Mouse (Mus musculus): ENCODE measurements at regions not wholly inside any gene's neighbourhood (a gene's known extent, or its start where the extent isn't known, plus 50 kb on each side); places are given as distances from the start of the nearest gene placed in this dataset.

DNA sequence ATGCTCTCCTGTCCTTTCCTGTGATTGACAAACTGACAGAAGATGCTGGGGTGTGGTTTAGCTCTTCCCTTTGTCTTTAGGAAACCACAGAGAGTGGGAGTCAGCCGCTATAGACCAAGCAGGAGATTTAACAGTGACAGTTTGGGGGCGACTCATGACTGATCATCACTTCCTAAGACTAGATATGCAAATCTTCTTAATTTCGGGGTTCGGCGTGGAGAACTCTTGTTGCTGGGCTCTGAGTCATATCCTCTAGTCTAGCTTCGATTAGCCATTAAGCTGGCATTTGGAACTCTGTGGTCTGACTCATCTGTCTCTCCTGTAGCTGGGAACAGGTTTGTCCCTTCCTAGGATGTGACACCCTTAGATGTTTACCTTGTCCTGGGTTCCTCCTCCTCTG, 84.6 kb upstream of the Cadm1 start:
- WGBS, result 79% methylated on average over 6 of the region's 6 CpGs

GRCm38 (mm10) chr9:47452752-47453151, 77.2 kb upstream of the Cadm1 start:
- Histone ChIP-seq H3K4me3 (no peak overlapping the region), H3K27me3 (ENCODE audit: low read depth, poor library complexity, severe bottlenecking) (no peaks in the 10 kb centered on the region), H3K27ac (no peak overlapping the region), H3K36me3 (no peaks in the 10 kb centered on the region), H3K9me3 (replicated peaks) (no peaks in the 10 kb centered on the region), H3K4me1 (no peaks in the 10 kb centered on the region)
- no peak for DNase-seq (ENCODE audit: low spot score)
- 88% methylated on average over 4 of the region's 4 CpGs for whole genome bisulfite sequencing

More for the DNA sequence above, 84.6 kb upstream of the Cadm1 start:
- no peak for DNase-seq (ENCODE audit: low spot score)
- Histone ChIP-seq H3K36me3 (no peaks in the 10 kb centered on the region), H3K9me3 (replicated peaks) (no peaks in the 10 kb centered on the region), H3K4me3 (no peak overlapping the region), H3K27ac (no peak overlapping the region), H3K27me3 (ENCODE audit: low read depth, poor library complexity, severe bottlenecking) (0 out of 2 replicates have a peak, but pooled peaks cover 4% of the 10 kb centered on the region), H3K4me1 (peaks cover 3% of the 10 kb centered on the region)

GRCm38 (mm10) chr9:47458721-47459418, 71.1 kb upstream of the Cadm1 start:
- DNase-seq (ENCODE audit: low spot score), result no peak
- 52% methylated on average over 15 of the region's 15 CpGs for WGBS
- Histone ChIP-seq H3K4me1 (peaks cover 11% of the 10 kb centered on the region), H3K27ac (no peak overlapping the region), H3K36me3 (no peaks in the 10 kb centered on the region), H3K4me3 (no peak overlapping the region), H3K27me3 (ENCODE audit: low read depth, poor library complexity, severe bottlenecking) (peaks cover 4% of the 10 kb centered on the region; the same call in 1 of the 2 replicates), H3K9me3 (replicated peaks) (no peaks in the 10 kb centered on the region)

- Histone ChIP-seq H3K4me3 (no peak overlapping the region), H3K27me3 (ENCODE audit: low read depth, poor library complexity, severe bottlenecking) (peaks cover 4% of the 10 kb centered on the region; the same call in 1 of the 2 replicates), H3K9me3 (replicated peaks) (no peaks in the 10 kb centered on the region), H3K27ac (no peak overlapping the region), H3K36me3 (no peaks in the 10 kb centered on the region), H3K4me1 (peaks cover 11% of the 10 kb centered on the region)
- no peak for DNase-seq (ENCODE audit: low spot score)
- 85% methylated on average over 8 of the region's 8 CpGs for WGBS
Observed at GRCm38 (mm10) chr9:47459461-47460049, 70.4 kb upstream of the Cadm1 start.

DNA sequence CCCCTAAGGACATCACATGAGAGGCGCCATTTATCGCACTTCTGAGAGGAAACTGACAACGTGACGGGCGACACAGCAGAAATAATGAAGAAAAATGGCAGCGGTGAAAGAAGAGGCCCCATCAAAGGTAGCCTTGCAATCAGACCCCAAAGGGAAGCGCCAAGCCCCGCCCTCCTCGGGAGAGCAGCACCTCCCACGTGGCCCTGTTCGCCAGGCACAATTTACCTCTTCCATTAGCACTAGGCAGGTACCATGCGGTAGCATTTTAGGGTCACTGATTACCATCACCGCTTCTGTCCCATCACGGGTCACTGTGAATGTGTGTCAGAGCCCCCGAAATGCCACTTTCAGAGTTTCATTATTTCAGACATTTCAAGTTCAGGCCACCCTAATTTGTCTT, 69.7 kb upstream of the Cadm1 start:
- Histone ChIP-seq H3K27ac (no peak overlapping the region), H3K9me3 (replicated peaks) (no peaks in the 10 kb centered on the region), H3K36me3 (no peaks in the 10 kb centered on the region), H3K27me3 (ENCODE audit: low read depth, poor library complexity, severe bottlenecking) (peaks cover 4% of the 10 kb centered on the region; the same call in 1 of the 2 replicates), H3K4me3 (no peak overlapping the region), H3K4me1 (peaks cover 11% of the 10 kb centered on the region)
- no peak for DNase-seq (ENCODE audit: low spot score)
- WGBS, result 75% methylated on average over 15 of the region's 15 CpGs

DNA sequence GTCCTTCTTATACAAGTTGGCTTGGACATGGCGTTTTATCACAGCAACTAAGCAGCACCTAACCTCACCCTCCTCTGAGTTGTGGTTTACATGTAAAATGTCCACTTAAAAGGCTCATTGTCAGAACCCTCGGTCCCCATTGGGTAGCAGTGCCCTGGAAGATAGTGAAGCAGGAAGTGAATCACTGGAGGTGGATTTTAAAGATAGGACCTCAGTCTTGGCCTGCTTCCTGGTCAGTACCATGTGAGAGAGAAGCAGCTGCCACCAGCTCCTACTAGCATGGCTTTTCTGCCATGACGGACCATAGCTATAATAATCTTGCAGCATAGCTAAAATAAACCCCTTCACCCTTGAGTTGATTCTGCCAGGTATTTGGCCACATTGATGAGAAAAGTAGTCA, 68.1 kb upstream of the Cadm1 start:
- no peak for DNase-seq (ENCODE audit: low spot score)
- 85% methylated on average over 3 of the region's 3 CpGs for WGBS
- H3K4me3 ChIP-seq, result no peak overlapping the region
- no peak overlapping the region for H3K27ac ChIP-seq
- H3K27me3 ChIP-seq (ENCODE audit: low read depth, poor library complexity, severe bottlenecking), result peaks cover 4% of the 10 kb centered on the region; the same call in 1 of the 2 replicates
- H3K4me1 ChIP-seq, result peaks cover 11% of the 10 kb centered on the region
- no peaks in the 10 kb centered on the region for H3K36me3 ChIP-seq
- H3K9me3 ChIP-seq (replicated peaks), result no peaks in the 10 kb centered on the region

DNA sequence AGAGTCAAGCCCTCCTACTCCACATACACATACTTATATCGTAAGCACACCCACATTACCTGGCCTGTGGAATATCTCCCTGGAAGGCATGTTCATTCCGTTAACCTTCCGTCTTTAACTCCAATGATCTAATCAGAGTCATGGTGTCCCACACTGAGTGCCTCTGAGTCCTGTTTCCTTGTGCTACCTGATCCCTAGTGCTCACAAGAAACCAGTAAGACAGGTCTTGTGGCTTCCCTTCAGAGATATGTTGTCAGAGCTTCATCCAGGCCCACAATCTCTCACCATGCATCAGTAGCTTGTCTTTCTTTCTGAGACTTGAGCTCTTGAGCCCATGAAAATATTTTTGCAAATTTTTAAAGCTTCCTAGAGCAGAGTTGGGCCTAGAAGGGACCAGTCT, 63.2 kb upstream of the Cadm1 start:
- Histone ChIP-seq H3K27ac (no peak overlapping the region), H3K9me3 (replicated peaks) (no peaks in the 10 kb centered on the region), H3K4me3 (no peak overlapping the region), H3K4me1 (peaks cover 11% of the 10 kb centered on the region), H3K36me3 (no peaks in the 10 kb centered on the region), H3K27me3 (ENCODE audit: low read depth, poor library complexity, severe bottlenecking) (no peaks in the 10 kb centered on the region)
- WGBS, result 92% methylated on average over 3 of the region's 3 CpGs
- DNase-seq (ENCODE audit: low spot score), result no peak

- 75% methylated on average over 9 of the region's 9 CpGs for WGBS
- peaks cover 11% of the 10 kb centered on the region for H3K4me1 ChIP-seq
- H3K36me3 ChIP-seq, result no peaks in the 10 kb centered on the region
- no peaks in the 10 kb centered on the region for H3K9me3 ChIP-seq (replicated peaks)
- no peaks in the 10 kb centered on the region for H3K27me3 ChIP-seq (ENCODE audit: low read depth, poor library complexity, severe bottlenecking)
- H3K4me3 ChIP-seq, result no peak overlapping the region
- DNase-seq (ENCODE audit: low spot score), result no peak
- H3K27ac ChIP-seq, result peak overlapping the region; percentile 21; the same call in 1 of the 2 replicates
Observed at GRCm38 (mm10) chr9:47467815-47468214, 62.2 kb upstream of the Cadm1 start.

- H3K4me3 ChIP-seq, result no peak overlapping the region
- no peak overlapping the region for H3K27ac ChIP-seq
- no peak for DNase-seq (ENCODE audit: low spot score)
- H3K36me3 ChIP-seq, result no peaks in the 10 kb centered on the region
- no peaks in the 10 kb centered on the region for H3K27me3 ChIP-seq (ENCODE audit: low read depth, poor library complexity, severe bottlenecking)
- peaks cover 12% of the 10 kb centered on the region for H3K4me1 ChIP-seq
- WGBS, result 86% methylated on average over 1 of the region's 1 CpGs
- H3K9me3 ChIP-seq (replicated peaks), result no peaks in the 10 kb centered on the region
Observed at GRCm38 (mm10) chr9:47469576-47469975, 60.4 kb upstream of the Cadm1 start.

DNA sequence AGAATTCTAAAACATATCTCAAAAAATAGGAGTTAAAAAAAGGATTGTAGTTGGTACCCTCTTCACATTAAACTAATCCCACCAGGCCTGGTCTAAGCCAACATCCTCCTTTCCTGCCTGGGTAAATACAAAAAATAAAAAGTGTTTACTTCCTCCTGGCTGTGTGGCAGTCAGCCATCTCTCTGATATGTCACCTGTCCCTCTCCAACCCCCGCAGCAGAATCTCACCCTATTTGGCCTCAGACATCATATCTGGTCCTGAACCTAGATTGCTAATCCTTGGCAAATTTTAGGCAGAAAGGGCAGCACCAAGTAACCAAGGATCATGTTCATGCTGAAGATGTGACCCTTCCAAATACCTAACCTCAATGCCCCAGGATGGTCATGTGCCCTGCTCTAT, 59.2 kb upstream of the Cadm1 start:
- H3K36me3 ChIP-seq, result no peaks in the 10 kb centered on the region
- no peak overlapping the region for H3K4me3 ChIP-seq
- no peaks in the 10 kb centered on the region for H3K27me3 ChIP-seq (ENCODE audit: low read depth, poor library complexity, severe bottlenecking)
- WGBS, result 84% methylated on average over 1 of the region's 1 CpGs
- peaks cover 17% of the 10 kb centered on the region for H3K4me1 ChIP-seq
- H3K9me3 ChIP-seq (replicated peaks), result no peaks in the 10 kb centered on the region
- no peak overlapping the region for H3K27ac ChIP-seq
- no peak for DNase-seq (ENCODE audit: low spot score)

DNA sequence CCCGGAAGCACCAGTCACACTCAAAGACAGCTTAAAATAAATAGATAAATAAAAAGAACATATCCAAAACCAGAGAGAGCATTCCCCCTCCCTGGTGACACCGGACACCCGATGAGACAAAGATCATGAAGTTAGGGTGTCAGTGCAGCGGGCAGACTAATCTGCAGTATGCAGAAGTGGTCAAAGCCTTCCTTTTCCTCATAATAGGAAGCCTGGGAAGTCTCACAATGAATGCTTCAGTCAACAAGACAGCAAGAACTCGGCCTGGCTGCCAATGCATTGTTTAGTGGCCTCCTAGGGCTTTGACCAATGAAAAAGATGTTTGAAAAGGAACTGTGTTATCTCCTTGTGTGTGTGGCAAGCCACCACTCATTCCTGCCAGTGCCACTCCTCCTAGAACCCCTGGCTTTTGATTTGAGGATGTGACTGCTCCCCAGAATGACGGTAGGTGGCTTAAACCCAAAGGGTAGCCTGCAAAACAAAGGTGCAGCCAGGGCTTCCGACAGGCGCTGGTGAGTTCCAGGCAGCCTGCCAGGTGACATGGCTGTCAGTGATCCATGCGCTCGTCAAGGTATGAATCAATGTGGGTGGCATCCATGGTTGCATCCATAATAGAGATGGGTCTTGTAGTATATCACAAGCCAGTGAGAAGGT, 58.1 kb upstream of the Cadm1 start:
- Histone ChIP-seq H3K36me3 (no peaks in the 10 kb centered on the region), H3K4me3 (no peak overlapping the region), H3K9me3 (replicated peaks) (no peaks in the 10 kb centered on the region), H3K4me1 (peaks cover 17% of the 10 kb centered on the region), H3K27me3 (ENCODE audit: low read depth, poor library complexity, severe bottlenecking) (no peaks in the 10 kb centered on the region), H3K27ac (no peak overlapping the region)
- WGBS, result 76% methylated on average over 10 of the region's 10 CpGs
- no peak for DNase-seq (ENCODE audit: low spot score)

DNA sequence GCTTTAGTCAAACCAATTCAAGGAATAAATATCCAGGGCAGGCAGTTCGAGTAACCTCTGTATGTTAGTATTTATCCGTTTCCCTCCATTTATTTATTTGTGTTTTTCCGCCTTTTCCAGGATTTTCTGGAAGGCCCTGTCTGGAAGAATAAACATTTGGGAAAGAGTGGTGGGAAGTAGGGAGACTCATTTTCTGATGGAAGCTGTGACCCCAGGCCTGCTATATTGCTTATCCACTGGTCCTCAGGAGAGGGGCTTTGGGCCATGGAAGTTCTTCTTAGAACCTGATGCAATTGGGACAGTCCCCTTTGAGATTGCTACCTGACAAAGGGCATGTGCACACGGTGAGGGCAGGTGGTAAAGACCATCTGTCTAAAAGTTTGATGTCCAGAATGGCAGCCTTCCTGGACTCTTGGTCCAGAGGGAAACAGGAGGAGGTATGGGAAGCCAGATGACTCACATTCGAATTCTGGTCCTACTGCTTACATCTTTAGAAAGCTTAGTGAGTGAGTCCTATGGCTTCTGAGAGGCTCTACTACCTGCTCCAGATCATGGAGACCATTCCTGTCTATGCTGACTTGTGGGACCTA, 56.1 kb upstream of the Cadm1 start:
- no peak for DNase-seq (ENCODE audit: low spot score)
- 94% methylated on average over 5 of the region's 5 CpGs for WGBS
- no peaks in the 10 kb centered on the region for H3K9me3 ChIP-seq (replicated peaks)
- no peak overlapping the region for H3K27ac ChIP-seq
- H3K4me3 ChIP-seq, result no peak overlapping the region
- no peaks in the 10 kb centered on the region for H3K36me3 ChIP-seq
- H3K4me1 ChIP-seq, result peaks cover 12% of the 10 kb centered on the region; the same call in 1 of the 2 replicates
- no peaks in the 10 kb centered on the region for H3K27me3 ChIP-seq (ENCODE audit: low read depth, poor library complexity, severe bottlenecking)

DNA sequence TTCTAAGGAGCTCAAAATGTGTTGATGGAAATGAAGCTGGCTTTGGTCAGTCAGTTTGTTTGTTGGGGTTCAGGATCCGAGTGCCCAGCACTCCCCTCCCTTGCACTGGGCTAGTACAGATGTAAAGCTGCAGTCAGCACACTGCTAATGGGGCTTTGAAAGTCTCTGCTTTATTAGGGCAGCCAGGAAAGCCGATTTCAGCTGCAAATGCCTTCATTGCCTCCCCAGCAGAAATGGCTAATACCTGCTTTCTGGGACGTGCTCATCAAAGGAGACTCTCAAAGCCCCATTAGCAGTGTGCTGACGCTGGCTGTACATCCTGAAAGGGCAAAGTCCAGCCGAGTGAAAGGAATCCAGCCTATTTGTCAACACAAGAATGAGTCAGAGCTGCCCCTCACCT, 55.2 kb upstream of the Cadm1 start:
- no peak for DNase-seq (ENCODE audit: low spot score)
- WGBS, result 28% methylated on average over 5 of the region's 5 CpGs
- Histone ChIP-seq H3K9me3 (replicated peaks) (no peaks in the 10 kb centered on the region), H3K36me3 (no peaks in the 10 kb centered on the region), H3K27ac (no peak overlapping the region), H3K4me3 (no peak overlapping the region), H3K4me1 (peaks cover 9% of the 10 kb centered on the region; the same call in 1 of the 2 replicates), H3K27me3 (ENCODE audit: low read depth, poor library complexity, severe bottlenecking) (no peaks in the 10 kb centered on the region)
